Mouse (Mus musculus): ENCODE results near the gene Vmn1r18. TPM values are rescaled to one million over a fixed set of nuclear protein-coding genes. Genes with fewer than 3 reads are reported as not detected.

The Vmn1r18 gene
- not detected for polyA plus RNA-seq (2017; shearing (Covaris generic))

GRCm38 (mm10) chr6:57395683-57396082, at the start of gene Vmn1r18:
Gene Vmn1r18, minus strand, starts transcription at chr6:57395783.

DNA sequence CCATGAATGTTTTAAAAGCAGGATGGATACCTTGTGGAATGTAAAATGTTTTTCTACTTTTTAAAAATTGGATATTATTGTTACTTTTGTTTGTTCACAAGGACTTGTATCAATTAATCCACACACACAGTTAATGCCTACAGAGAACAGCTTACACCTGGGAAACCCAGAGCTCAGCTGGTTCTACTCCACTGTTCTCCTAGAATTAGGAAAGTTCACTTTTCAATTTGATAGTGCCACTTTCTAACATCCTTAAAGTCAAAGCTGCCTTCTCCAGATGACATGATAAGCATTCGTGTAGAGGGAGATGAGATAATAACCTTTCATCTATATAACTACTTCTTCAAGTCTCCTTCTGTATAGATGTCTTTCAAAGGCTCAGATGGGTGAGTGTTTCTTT, 33.0 kb upstream of the Vmn1r18 start, which contains the start of gene Vmn1r20:
Gene Vmn1r20, plus strand, starts transcription at position 301 of the 400 bp plus-strand sequence.

DNA sequence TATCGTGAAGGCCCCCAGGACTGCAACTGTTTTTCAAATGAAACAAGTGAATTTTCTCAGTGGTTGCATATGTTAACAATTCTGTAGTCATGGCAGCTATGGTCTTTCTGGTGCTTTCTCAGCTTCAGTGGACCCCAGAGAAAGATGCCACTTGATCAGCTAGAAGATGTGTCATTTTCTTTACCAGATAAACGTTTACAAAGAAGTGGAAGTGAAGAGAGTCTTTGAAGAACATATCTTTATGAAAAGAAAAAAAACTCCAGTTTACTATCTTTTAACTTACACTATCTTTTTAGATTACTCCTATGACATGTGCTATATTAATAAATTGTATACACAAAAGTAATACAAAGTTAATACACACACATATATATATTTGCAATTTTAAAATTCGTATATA, 7.9 kb upstream of the Vmn1r18 start, which contains the start of gene Vmn1r19:
Gene Vmn1r19, plus strand, starts transcription at position 301 of the 400 bp plus-strand sequence.

GRCm38 (mm10) chr6:57363627-57364026, 32.0 kb downstream of the Vmn1r18 start, which contains the start of gene Vmn1r17:
Gene Vmn1r17, minus strand, starts transcription at chr6:57363727.

GRCm38 (mm10) chr6:57329394-57329793, 66.2 kb downstream of the Vmn1r18 start, which contains the start of gene Vmn1r16:
Gene Vmn1r16, minus strand, starts transcription at chr6:57329494.

Other genes with a start within 250 kb of the Vmn1r18 start
- gene Vmn1r12, start 238.9 kb downstream of the Vmn1r18 start, polyA plus RNA-seq (2017; shearing (Covaris generic)): not detected
- 0.21 TPM for gene Vmn1r13, start 192.5 kb downstream of the Vmn1r18 start, polyA plus RNA-seq (2017; shearing (Covaris generic))
- not detected for gene Vmn1r14, start 164.1 kb downstream of the Vmn1r18 start, polyA plus RNA-seq (2017; shearing (Covaris generic))
- not detected for gene Vmn1r15, start 137.8 kb downstream of the Vmn1r18 start, polyA plus RNA-seq (2017; shearing (Covaris generic))
- not detected for gene Vmn1r16, start 66.3 kb downstream of the Vmn1r18 start, polyA plus RNA-seq (2017; shearing (Covaris generic))
- not detected for gene Vmn1r17, start 32.1 kb downstream of the Vmn1r18 start, polyA plus RNA-seq (2017; shearing (Covaris generic))
- gene Vmn1r19, start 8.0 kb upstream of the Vmn1r18 start, polyA plus RNA-seq (2017; shearing (Covaris generic)): not detected
- not detected for gene Vmn1r20, start 33.1 kb upstream of the Vmn1r18 start, polyA plus RNA-seq (2017; shearing (Covaris generic))
- 16.9 TPM for gene Ppm1k, start 139.7 kb upstream of the Vmn1r18 start, polyA plus RNA-seq (2017; shearing (Covaris generic))
- gene Herc6, start 185.2 kb upstream of the Vmn1r18 start, polyA plus RNA-seq (2017; shearing (Covaris generic)): 37.7 TPM

Measured in inflammation-experienced regulatory T-cells, adult 16 weeks (primary cell).